Mouse (Mus musculus): ENCODE measurements at regions not wholly inside any gene's neighbourhood (a gene's known extent, or its start where the extent isn't known, plus 50 kb on each side); places are given as distances from the start of the nearest gene placed in this dataset.

DNA sequence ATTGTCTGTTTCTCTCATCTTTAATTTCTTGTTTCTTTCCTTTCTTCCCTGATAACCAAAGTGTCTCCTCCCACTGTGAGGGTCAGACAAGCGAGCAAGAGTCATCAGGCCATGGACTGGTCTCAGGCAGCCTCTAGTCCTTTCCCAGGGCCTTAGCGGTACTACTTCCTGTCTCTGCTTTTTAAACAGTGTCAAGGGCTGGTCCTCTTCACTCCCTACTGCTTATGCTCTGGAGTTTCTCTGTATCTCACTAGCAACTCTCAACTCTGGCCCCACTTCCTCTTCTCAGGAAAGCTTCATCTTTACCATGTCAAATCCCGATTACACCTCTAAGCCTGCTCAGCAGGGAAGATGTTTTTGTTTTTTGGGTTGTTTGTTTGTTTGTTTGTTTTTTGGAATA, 124.1 kb downstream of the Pten start:
- DNase-seq = no peak

DNA sequence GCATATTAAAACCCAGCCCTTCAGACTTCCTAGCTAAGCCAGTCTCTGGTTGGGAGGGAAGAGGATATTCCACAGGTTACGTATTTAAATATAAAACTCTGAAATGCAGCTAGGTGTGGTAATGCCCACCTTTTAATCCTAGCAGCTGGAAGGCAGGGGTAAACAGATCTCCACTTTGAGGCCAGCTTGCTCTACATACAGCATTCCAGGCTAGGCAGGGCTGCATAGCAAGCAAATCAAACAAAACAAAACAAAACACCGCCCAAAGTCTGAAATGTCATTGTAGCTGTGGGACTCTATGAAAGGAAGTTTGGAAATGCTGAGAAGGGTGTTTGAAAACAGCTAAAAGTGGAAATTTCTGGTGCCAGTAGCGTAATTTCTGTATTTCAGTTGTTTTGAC, 127.0 kb downstream of the Pten start:
- DNase-seq = no peak

DNA sequence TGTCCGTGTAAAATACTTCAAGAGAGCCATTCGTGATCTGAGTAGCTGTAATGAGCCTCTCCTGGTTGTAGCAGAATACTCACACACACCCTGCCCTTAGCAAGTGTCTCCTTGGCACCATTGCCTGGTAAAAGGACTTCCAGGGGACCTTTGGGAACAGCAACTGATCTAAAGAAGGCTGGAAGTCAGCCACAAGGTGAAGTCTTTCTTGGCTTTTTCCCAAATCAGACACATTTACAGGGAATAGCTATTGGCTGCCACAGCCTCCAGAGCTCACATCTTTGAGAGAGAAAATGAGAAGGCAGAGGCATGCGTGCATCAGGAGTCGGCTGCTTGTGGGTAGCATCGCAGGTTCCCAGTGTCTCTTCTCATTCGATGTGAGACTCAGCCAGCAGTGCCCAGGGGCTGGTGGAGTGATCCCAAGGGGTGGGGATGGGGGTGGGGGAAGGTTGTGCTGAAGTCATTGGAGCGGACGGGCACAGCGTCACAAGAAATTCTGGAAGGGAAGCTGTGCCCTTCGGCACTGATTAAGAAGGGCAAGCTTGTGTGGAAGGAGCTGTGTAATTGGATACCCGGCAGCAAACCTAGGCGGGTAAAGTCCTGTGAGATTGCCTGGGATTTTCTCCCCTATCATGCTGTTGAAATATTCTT, 128.3 kb downstream of the Pten start:
- DNase-seq = no peak

DNA sequence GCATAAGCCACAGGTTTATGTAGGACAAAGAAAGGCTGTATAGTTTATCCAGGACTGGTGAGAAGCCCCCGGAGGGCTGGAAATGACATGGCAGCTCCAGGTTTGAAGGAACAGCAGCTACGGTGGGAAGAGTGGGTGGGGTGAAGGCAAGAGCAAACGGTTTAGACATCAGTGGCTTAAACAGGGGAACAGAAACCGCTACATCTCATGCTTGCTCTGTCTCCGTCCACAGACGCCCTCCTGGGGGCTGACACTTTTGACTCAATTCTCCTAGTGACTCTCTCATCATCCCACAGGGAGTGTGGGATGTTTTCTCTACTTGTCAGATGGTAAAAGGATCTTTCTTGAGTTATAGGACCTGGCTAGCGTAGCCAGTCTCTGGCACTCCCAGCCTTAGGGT, 129.9 kb downstream of the Pten start:
- DNase-seq = no peak

DNA sequence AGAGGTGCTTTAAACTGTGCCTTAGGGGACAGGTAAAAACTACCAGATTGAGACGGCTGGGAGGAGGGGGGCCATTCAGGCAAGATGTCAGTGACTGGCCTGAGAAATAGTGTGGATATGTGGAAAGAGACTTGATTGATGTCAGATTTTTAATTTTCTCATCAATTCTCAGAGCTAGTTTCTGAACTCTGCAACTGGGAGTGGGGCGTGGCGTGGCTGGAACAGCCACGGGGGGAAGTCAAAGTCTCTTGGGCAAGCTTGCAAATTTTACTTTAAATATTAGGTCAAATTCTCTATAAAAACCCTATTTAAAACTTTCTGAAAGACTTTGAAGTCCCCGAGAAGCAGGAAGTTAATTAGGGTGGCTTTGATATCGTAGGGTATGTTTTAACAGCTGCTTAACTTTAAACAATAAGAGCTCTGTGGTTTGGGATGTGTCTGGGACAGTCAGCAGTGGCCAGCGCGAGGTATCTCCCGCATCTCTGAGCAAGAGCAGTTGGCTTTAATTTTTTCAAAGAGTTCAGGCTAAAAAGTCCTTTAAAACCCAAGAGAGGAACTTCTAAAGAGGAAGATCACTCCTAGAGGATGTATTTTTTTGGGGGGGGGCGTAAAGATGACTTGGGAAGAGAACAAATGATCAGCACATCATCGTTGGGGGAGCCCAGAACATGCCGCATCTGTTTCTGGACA, 131.5 kb downstream of the Pten start:
- DNase-seq = no peak

DNA sequence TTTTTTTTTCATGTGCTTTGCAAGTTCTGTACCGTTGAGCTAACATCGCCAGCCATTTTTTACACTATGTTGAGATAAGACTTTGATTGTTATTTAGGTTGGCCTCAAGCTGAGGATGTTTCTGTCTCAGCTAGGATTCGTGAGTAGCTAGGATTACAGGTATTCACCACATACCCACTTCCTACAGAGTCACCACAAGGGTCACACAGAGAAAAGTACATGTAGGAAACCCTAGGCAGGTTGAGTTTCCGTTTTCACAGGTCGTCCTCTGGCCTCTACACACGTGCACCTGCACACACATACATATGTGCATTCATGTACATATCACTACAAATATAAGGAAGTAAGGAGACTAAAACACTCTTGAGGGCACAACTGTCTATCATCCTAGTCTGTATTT, 133.5 kb downstream of the Pten start:
- no peak for DNase-seq

DNA sequence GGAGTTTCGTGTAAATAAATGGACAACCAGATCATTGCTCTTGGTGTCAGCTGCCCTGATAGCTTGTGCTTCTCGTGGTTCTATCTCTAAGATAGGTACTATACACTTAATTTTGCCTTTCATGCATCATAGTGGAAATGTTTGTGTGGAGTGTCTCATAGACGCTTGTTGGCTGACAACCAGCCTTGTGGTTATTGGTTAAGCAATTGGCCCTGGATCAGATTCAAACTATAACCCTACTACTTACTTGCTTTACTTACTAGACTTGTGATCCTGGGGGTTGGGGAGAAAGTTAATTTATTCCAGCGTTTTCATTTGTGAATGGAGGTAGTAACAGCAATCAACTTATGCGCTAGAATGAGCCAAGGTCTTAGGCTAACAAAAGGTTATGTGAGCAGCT, 135.2 kb downstream of the Pten start:
- no peak for DNase-seq

DNA sequence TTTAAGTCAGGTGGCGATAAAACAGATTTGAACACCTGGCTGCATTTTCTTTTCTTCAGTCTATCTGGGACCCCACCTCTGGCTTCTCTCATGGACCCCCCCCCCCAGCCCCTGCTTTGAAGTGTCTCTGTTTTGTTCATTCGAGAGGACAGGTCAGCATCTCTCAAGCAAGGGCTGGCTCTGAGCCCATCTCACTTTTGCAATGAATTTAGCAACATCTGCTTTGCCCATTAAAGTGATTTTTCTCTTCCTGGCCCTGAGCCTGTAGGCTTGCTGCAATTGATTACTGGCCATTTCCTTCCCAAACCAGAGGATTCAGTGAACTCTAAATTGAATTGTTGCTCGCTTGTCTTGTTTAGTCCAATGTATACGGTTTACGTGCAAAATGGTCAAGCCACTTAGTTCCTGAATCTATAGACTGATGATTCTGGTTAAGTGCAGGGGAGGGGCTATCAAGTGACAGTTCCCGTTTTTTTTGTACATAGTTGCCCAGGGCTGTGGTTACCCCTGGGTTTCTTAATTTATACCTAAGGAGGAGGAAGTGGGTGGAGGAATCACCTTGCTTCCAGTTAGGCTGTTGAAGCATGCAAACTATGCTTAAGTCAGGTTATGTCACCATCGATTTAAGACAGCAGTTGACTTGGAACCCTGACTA, 146.3 kb downstream of the Pten start:
- DNase-seq = no peak

DNA sequence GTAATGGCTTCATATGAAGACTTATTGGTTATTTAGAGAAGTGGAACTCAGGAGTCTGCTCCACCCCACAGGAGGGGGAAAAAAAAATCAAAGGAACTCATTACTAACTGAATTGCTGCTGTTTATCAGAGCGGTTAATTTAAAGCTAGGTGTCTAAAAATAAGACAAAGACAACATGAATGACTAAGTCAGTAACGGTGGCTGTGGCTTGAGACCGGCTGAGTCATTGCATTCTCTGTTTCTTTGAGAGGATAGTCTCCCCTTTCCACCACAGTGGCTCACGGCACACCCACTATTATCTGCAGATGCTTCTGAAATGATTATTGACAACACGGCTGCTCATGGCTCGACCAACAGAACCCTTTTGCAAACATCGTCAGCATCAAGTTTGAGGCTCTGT, 147.2 kb downstream of the Pten start:
- DNase-seq = no peak

DNA sequence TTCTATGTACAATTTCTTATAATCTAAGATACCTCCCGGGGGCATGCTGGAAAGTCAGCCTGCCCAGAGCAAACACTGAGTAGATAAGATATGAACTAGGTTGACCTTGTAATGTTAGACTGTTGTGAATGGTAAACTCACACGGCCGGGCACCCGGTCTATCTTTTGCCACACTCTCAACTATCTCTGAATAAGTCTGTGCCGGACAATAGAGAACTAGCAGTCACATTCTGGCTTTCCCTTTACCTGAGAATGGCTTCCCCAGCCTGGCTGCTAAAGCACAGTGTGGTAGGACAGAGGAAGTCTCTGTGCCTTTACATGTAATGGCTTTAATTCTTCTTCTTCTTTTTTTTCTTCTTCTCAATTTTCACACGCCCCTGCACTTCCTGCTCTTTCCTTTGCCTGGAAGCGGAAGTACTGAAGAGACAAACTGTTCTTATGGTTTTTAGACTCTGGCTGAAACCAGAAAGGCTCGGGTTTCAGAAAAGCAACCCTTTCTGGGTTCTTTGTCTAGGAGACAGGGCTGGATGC, 148.7 kb downstream of the Pten start:
- no peak for DNase-seq

DNA sequence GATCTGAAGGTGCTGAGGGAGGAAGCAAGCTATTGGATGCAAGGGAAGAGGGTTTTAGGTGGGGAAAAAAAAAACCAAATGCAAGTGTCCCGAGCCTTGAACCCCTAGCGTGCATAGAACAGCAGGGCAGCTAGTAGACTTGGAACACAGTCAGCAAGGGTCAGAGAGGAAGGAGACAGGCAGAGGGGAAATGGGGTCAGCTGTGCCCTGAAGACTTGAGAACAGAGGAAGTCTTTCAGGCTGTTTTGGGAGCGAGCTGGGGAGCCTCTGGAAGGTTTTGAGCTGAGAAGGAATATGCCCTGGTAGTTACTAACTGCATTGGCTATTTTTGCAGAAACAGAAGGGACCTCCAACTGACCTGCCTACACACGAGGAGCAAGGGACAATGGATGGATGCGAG, 149.5 kb downstream of the Pten start:
- no peak for DNase-seq

DNA sequence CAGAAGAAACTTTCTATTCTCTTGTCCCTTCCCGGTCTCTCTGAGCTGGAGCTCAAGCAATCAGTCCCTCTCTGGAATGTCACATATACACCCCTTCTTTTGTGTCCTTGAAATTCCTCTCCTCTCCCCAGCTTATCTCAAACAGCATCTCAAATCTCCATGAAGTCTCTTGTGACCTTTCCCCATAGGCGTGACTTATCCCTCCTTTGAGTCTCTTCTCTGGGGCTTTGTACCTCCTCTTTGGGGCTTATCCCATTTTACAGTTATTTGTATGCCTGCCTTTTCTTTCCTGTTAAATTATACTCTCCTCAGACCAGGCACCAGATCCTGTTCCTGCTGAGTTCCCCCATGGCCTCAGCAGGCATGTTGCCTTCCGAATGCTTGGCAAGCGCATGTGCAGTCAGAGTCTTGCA, 152.8 kb downstream of the Pten start:
- no peak for DNase-seq

DNA sequence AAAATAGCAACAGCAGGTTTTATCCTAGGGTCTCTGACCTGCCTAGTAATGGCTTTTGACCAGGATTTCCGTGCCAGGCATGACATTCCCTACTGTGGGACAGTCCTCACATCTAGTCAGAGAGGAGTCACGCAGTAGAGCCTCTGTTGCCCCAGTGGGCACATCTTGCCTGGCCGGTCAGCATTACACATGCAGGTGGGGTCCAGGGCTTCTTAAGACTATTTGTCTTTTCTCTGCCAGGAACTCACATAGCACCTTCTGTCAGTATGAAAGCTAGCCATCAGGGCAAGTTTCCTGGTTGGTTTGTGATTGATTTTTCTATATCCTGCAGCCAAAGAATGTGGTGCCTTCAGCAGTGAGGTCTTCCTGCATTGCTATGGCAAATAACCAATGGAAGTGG, 155.0 kb downstream of the Pten start:
- no peak for DNase-seq

DNA sequence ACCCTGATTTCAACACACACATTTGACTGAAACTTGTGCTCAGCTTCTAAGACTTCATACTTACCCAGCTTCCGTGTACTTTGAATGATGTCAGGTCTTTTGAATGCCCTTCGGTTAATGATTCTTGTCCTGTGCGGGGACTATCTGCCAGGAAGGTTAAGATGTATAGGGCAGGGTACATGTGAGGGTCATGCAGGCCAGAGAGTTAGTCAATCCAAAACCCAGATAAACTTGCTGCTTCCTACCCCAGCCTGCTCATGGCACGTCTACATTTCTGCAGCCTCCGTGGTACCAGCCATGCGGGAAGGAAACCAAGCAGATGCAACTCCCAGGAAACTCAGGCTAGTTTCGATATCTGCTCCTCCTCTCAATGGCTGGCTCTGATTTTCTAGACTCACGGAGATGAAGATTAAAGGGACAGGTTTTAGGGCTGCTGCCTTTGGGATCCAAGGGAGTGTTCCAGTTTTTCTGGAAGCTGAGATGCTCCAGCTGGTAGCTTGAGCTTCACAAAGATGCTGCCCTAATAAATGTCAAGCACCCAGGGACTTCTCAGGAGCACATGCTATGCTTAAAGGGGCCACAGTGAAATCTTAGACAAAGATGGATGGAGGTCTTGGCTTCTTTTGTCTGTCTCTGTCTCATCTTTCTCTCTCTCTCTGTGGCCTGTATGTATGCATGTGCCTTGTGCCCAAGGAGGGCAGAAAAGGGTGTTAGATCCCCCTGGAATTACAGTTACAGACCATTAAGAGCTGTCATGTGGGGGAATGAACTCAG, 159.4 kb downstream of the Pten start:
- DNase-seq = no peak

DNA sequence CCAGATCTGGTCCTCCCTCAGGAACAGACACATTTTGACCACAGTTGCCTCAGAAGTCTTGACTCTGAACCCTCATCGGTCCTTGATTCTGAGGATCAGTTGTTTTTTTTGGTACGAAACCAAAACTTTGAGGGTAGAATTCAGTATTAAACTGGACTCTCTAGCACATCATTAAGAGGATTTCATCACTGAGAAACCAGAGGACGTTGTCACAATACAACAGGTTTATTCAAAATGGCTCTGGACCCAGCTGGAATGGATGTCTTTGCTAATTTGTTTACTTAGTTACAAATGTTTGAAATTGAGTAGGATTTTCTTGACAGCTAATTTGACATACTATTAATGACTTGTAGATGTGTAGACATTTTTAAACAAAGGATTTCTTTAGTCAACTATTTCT, 163.7 kb downstream of the Pten start:
- no peak for DNase-seq

DNA sequence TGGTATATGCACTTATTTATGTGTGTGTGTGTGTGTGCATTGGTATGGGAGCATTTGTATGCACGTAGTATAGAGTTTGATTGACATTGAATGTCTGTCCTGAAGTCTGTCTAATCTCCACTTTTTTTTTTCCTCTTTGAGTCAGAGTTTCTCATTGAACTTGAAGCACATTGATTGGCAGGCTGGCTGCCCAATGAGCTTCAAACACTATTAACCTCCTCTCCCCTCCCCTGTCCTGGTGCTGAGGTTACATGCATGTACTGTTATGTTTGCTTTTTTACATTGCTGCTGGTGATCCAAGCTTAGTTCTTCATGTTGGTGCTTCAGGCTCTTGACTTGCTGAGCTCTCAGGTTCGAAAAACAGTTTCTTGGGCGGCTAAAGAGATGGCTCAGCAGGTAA, 166.6 kb downstream of the Pten start:
- DNase-seq = no peak

DNA sequence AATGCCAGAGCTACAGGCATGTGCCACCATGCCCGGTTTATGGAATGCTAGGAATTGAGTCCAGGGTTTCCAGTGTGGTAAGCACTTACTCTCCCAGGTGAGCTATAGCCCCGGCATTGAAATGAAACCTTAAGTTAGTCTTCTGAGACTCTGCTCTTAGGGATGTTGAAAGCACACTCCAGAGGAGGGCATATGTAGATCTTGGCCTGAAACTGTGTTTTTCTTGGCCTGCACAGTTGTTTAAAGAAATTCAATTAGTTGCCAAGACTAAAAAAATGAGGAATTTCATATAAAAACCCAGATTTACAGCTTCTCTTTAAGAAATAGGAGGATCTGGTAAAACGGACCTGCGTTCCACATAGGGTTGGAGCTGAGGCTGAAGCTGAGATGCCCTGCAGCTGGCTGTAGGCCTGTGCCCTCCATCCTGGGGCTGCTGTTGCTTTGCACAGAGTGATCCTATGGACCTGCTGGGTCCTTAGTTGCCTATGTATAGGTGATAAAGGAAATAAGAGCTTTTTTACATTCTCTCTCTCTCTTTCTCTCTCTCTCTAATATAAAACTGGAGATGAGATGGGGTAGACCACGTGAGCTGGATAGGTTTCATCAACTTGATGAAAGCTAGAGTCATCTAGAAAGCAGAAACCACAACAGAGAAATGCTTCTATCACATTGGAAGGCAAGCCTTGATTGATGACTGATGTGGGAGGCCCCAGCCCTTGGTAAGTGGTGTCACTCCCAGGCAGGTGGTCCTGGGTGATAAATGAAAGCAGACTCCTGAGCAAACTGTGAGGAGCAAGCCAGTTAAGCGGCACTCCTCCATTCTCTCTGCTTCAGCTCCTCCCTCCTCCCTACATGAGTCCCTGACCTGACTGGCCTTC, 168.6 kb downstream of the Pten start:
- DNase-seq = no peak

DNA sequence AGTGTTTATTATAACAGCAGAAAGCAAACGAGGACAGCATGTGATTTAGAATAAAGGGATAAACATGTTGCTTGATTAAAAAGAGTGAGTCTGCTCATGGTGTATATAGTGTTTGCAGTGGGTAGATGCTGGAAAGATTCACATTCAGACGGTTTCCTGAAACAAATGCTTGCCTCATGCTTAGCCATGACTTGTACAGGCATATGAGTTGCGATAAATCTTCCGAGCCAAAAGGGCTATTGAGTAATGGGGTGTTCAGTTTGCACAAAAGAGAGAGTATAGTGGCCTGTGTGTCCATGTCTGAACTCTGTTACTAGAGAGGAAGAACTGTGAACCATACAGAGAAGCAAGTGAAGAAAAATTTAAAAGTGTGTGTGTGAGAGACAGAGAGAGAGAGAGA, 169.3 kb downstream of the Pten start:
- DNase-seq = no peak

DNA sequence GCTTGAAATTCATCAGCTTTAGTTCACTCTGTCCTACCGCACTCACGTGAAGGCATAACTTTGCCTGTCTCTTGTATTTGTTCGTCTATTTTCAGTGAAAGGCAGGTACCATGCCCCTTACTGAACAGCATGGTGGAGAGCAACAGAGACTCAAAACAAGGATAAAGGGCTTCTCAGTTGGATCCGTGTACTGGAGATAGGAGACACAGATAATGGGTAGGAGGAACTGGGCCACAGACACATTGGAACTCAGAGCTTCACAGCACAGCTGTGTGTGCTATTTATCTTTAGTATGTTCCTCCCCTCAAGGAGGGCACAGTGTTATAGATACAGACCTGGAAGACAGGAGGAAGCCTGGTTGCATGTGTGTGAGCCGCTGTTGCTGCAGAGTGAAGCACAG, 176.4 kb downstream of the Pten start:
- no peak for DNase-seq

DNA sequence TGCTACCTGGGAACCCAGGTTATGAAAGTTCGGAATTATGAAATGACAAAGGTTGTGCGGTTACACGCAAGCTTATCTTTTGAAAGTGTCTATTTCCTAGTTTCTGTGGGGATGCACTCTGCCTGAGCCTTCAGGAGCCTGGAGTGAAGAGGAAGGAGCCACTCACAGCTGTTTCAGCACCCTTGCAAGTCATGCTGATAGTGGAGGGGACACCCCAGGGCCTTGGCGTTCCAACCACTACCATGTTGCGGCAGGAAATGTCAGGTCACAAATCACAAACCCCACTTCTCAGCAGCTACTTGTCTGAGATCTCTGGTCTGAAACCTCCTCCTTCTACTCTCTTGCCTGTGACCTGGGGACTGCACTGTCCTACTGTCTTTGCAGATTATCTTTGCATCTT, 178.3 kb downstream of the Pten start:
- no peak for DNase-seq

DNA sequence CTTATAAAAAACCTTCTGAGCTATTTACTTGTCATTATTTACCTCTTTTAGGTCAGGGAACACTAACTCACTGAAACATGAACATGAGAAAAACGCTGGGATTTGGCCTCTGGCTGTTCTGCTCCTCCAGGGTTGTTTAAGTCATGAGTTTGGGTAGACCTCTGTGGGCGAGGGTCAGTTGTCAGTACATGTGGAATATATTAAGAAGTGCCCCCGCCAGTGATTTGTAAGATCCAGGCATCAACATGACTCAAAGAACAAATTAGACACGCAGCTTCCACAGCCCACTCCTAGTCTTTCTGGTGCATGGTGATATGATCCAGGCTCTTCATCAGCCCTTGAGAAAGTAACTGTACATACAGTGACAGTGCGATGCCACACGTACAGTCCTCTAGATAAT, 180.3 kb downstream of the Pten start:
- no peak for DNase-seq

DNA sequence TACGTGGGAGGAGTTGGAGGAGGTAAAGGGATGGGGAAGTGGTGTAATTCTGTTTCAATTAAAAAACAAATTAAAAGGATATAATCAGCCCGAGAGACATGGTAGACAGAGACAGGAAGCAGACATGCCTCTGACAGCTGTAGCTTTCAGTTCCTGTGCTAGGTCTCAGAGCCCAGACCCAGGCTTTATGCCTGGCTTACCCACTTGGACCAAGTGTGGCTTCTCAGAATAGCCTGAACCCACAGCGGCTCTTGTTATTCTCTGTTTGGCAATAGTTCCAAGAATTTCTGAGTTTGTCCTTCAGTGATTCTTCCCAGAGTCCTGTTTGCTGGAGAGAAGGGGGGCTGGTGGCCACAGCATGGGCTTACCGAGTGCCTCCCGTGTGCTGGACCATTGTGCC, 182.4 kb downstream of the Pten start:
- DNase-seq = no peak

DNA sequence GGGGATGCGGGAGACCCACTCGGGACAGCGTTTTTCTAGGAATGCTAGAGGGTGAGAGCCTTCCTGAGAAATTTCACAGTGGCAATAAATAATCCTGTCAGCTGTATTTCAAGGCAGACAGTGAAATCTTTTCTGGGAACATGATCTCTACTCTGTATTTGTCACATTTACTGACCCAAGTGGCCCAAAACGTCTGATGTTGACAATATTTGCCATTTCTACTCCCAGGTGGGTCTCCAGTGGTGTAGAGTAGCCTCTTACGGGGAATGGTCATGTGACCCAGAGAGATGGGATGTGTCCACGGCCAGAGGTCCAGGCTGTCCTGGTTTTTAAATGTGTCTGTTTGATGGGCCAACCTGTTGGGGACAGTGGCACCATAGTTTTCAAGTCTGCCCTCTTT, 183.5 kb downstream of the Pten start:
- no peak for DNase-seq
